Mouse (Mus musculus) layer of hippocampus, adult 11-12 months (tissue): ENCODE measurements at regions not wholly inside any gene's neighbourhood (a gene's known extent, or its start where the extent isn't known, plus 50 kb on each side); places are given as distances from the start of the nearest gene placed in this dataset.

Source experiments
- DNase-seq: peaks from one replicate; pipeline ENCODE4 v3.0.0; 2022; ENCODE audit warnings: low spot score

GRCm38 (mm10) chr12:16015596-16015995, 198.9 kb upstream of the Trib2 start:
- no peak for DNase-seq

DNA sequence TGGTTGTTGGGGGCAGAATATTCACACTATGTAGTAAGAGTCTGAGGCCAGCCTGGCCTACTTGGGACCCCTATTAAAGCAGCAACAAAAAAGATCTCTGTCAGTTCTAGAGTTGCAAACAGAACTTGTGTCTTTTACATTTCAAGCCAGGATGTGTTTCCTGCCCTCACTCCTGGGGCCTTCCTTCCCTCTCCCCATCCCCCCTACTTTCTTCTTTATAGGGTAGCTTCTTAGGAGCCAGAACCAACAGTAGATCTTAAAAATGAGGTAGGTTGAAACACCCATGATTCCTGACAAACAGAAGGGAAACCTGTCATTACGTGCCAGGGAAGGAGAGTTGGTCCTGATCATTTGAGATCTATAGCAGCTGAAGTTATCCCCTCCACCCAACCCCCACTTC, 198.0 kb upstream of the Trib2 start:
- DNase-seq: no peak

DNA sequence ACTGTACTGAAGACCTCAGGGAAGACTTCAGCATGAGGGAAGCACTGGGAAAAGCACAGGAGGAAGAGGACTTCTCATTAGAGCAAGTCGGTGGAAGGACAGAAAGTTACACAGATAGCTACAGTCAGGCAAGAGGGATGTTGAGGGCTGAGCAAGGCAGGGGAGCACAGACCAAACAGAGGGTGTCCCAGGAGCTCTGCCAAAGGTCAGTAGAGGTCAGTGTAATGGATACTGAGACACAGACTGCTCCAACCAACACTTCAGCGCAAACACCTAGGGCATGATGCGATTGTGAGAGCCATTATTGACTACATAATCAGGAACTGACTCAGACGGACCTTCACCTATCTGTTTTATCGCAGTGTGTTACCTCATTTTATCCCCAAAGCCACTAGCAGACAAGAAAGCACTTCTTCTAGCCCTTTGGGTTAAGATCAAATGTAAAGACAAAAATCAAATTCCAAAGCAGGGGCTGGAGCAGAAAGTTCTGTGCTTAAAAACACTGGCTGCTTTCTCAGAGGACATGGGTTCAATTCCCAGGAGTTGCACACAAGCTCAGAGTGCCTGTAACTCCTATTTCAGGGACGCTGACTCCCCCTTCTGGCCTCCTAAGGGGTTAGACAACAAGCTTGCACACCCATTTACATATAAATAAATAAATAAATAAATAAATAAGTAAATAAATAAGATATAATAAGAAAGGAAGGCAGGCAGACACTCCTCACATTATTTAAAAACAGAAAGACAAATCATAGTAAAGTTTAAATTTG, 197.3 kb upstream of the Trib2 start:
- DNase-seq: no peak

DNA sequence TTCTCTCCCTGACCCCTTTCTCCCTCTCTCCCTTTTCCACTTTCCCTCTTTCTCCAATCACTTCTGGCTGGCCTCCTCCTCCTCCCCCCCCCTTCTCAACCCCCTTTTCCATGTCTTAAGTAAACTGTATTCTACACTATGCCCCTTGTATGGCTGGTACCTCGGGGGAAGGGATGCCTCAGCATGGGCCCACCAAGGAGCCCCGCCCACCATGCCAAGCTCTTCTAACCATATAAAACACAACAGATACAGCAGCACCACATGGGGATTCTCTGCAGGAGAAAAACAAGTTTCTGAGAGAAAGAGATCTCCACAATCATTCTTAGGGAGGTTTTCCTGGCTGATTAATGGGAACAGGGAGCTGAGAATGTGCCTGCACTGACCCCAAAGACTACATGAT, 196.6 kb upstream of the Trib2 start:
- DNase-seq: no peak

DNA sequence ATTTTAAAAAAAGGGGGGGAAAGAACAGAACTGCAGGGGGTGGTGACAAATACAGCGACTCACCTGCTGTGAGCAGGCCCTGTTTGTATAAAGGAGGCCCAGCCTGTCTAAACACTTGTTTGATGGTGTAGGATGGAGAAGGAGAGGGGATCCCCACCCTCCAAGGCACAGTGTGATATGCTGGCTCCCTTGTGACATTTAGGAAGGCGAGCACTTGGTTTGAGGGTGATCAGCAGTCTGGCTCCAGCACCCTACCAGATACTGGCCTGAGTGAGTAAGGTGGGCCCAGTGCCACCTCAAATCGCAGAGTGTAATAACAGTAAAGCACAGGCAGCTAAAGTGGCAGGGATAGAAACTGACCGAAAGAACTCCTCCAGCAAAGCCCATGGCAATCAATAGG, 195.4 kb upstream of the Trib2 start:
- DNase-seq: no peak

DNA sequence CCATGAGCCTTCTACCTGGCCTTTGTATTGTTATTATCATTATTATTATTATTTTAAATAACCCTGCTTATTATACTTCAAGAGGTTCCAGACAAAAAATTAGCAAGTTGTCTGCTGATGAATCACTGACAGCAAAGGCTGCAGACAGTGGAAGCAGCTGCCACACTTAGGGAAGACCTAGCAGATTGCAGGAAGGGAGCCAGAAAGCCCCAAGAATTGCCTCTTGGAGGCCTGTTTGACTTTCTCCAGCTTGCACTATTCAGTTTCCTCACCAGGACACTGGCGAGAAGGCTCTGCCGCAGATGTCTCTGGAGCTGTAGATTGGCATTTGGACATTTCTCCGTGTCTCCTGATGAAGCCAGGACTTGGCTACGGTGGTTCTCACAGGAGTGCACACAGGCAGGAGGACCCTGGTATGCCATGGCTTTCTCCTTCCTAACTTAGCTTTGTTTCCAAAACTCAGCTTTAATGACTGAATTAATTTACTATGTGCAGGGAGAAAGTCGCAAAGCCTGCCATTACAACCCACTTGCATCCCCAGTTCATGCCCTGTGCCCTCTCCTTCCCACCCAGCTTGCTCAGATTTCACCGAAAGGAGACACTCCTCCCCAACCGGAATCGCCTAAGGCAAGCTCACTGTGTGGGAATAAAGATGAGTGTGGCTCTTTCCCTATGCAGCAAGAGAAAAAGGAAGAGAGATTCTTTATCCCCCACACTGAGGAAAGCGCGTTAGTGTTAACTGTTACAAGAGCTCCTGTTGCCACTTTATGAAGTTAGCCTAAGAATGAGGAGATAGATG, 193.3 kb upstream of the Trib2 start:
- DNase-seq: peak; percentile 9

- no peak for DNase-seq
Observed at GRCm38 (mm10) chr12:16008763-16009515, 192.2 kb upstream of the Trib2 start.

GRCm38 (mm10) chr12:16008261-16008660, 191.5 kb upstream of the Trib2 start:
- no peak for DNase-seq

DNA sequence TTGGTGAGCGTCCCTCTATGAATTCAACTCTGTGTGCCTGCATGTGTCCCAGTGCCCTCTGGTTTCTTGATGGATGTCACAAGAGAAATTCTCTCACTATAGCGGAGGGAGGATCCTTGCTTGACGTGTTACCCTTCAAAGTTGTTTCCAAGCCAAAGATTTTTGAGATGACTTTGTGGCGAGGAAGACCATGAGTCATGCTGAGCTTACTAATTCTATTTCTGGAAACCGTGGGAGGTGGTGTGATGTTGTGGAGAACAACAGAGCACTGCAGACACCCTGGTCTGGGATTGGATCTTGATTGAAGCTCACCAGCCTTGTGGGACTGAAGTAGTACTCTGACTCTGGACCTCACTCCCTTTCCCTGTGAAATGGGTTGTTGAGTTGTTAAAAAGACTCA, 190.0 kb upstream of the Trib2 start:
- no peak for DNase-seq

GRCm38 (mm10) chr12:16006286-16006685, 189.6 kb upstream of the Trib2 start:
- DNase-seq: no peak

GRCm38 (mm10) chr12:16001811-16002210, 185.1 kb upstream of the Trib2 start:
- DNase-seq: no peak

GRCm38 (mm10) chr12:16001225-16001624, 184.5 kb upstream of the Trib2 start:
- no peak for DNase-seq

GRCm38 (mm10) chr12:15998331-15998730, 181.6 kb upstream of the Trib2 start:
- DNase-seq: no peak

DNA sequence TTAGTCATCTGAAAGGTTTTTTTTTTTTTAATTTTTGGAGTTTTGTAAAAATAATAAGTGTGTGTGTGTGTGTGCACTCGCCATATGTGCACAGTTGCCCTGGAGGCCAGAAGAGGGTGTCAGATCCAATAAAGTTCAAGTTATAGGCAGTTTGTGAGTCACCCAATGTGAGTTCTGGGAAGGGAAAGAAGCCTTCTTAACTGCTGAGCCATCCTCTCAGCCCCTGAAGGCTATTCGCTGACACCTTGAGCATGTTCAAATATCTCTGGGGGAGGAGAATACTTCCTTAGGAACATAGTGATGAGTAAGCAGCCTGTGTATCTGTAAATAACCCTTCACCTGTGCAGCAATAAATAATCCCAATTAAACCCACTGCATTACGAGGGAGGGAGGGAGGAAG, 177.1 kb upstream of the Trib2 start:
- DNase-seq: no peak

DNA sequence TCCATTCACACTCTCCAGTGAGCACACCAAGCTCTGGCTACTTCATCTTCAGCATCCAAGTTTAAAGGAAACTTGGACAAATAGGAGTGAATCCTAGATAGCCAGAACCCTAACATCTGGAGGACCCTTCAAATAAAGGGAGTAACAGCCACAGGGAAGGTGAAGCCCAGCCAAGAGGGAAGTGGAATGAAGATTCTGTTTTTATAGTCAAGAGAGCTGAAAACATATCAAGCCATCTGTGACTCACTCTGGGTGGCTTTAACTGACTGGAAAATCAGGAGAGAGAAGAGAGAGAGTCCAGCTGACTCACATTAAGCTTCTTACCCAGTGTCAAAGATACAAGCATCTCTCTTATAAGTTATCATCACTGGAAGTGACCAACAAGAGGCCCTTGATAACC, 169.6 kb upstream of the Trib2 start:
- no peak for DNase-seq

GRCm38 (mm10) chr12:15985649-15986048, 168.9 kb upstream of the Trib2 start:
- DNase-seq: no peak

- no peak for DNase-seq
Observed at GRCm38 (mm10) chr12:15983591-15984300, 167.0 kb upstream of the Trib2 start.

- no peak for DNase-seq
Observed at GRCm38 (mm10) chr12:15981741-15982140, 165.0 kb upstream of the Trib2 start.

GRCm38 (mm10) chr12:15979233-15979632, 162.5 kb upstream of the Trib2 start:
- no peak for DNase-seq

- no peak for DNase-seq
Observed at GRCm38 (mm10) chr12:15971786-15972185, 155.1 kb upstream of the Trib2 start.

GRCm38 (mm10) chr12:15970262-15970661, 153.5 kb upstream of the Trib2 start:
- DNase-seq: no peak

DNA sequence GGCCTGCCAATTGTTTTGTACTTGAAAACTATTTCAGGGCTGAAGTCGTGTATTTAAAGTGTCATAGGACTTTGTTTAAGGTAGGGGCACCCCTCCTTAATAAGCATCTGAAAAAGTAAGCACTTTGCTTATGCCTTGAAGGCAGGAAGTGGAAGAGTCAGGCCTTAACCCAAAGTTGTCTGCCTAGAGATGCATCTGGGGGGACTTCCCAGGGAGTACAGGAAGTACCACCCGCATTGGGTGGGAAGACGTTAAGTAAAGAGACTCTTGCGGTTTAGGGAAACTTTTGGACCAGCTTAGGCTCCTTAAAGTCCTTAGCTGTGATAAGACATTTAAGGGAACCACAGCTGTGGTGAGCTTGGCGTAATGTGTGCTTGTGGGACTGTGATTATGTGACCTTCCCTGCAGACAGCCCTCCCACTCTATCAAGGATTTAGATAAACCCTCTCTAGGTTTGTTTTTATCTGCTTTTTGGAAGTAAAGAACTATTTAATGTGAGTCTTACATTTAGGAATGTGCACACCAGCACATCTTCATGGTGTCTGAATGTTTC, 150.9 kb upstream of the Trib2 start:
- DNase-seq: no peak
